8 mouse cellular contexts compared by ENCODE assay signal in the genomic region with DNA sequence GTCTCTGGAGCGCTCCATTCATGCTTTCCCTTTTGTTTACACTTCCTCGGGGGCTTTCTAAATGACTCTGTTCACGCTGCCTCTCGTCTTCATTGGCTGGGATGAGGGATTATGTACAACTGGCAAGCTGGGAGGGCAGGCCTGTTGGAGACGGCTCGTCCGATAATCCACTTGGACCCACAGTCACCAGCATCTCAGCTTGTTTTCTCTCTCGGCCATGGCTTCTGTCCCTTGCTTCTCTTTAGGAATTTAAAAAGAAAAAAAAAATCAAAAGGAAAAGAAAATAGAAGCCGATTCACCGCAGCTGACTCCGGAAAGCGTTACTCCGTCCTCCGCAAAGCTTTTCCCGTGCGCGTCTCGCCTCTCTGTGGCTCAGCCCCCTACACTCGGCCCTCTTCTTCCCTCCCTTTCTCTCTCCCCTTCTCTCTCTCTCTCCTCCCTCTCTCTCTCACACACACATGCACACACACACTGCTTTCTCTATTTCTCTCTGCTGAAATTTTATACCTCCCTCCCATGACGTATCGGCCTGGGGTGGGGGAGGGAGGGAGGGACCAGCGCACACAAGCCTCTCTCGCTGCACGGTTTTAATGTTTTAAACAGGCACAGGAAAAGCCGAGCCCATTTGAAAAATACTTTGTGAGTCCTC. TPM values are rescaled to one million over a fixed set of nuclear protein-coding genes. Genes with fewer than 3 reads are reported as not detected.
DNase-seq lines count a peak whose midpoint lies in the region; ATAC-seq lines count a peak whose summit lies in the region.

A gene (minus strand): TSS at position 489 of the 649 bp plus-strand sequence.

- under 1% methylated on average over 25 of the region's 25 CpGs for WGBS in forebrain, embryonic 10.5 days
- WGBS in midbrain, embryonic 12.5 days: under 1% methylated on average over 25 of the region's 25 CpGs

- ATAC-seq in midbrain, embryonic 12.5 days (ENCODE audit: low FRiP score, low read depth): peak; percentile 69

- H3K4me3 ChIP-seq in forebrain, embryonic 10.5 days: peak within 1 kb of the TSS; percentile 65
- peak within 1 kb of the TSS; percentile 50 for H3K4me3 ChIP-seq in midbrain, embryonic 12.5 days

- H3K27ac ChIP-seq in forebrain, embryonic 10.5 days: peak within 1 kb of the TSS; percentile 91
- peak within 1 kb of the TSS; percentile 63 for H3K27ac ChIP-seq in midbrain, embryonic 12.5 days (replicated peaks)

- H3K27me3 ChIP-seq in forebrain, embryonic 10.5 days (ENCODE audit: poor library complexity, severe bottlenecking): peaks cover 59% of the 10 kb centered on the region
- H3K27me3 ChIP-seq in midbrain, embryonic 12.5 days: peaks cover 40% of the 10 kb centered on the region

- peak in 1 of 2 experiments; percentile 38 for DNase-seq in layer of hippocampus, adult 8-10 months (ENCODE audit: low spot score in 2 of 2)
- DNase-seq in layer of hippocampus, adult 9-11 months: no peak
- DNase-seq in adrenal gland, postnatal 25 days: peak; percentile 24
- DNase-seq in forebrain, embryonic 10.5 days (ENCODE audit: extremely low spot score, low spot score): peak; percentile 64
- DNase-seq in heart, postnatal 25 days (ENCODE audit: low spot score): peak; percentile 47
- DNase-seq in left cerebral cortex, postnatal 4 days: peak; percentile 31
- DNase-seq in thymus, postnatal 0 days (ENCODE audit: low spot score): peak; percentile 52

- no peaks in the 10 kb centered on the region for H3K36me3 ChIP-seq in forebrain, embryonic 10.5 days (replicated peaks)
- no peaks in the 10 kb centered on the region for H3K36me3 ChIP-seq in midbrain, embryonic 12.5 days

- H3K9ac ChIP-seq in midbrain, embryonic 12.5 days (replicated peaks): peak within 1 kb of the TSS; percentile 62

- H3K4me1 ChIP-seq in forebrain, embryonic 10.5 days: peaks cover 49% of the 10 kb centered on the region
- H3K4me1 ChIP-seq in midbrain, embryonic 12.5 days: peaks cover 27% of the 10 kb centered on the region

- H3K9me3 ChIP-seq in forebrain, embryonic 10.5 days: no peaks in the 10 kb centered on the region
- H3K9me3 ChIP-seq in midbrain, embryonic 12.5 days: no peaks in the 10 kb centered on the region

- intact Hi-C loops in heart, postnatal 25 days (cut with DNase I): loop anchor here (1.0 to 5.0 kb wide), 4 partner anchors 54 to 331 kb away; a partner anchor contains a TSS
- intact Hi-C loops in left cerebral cortex, postnatal 4 days (cut with DNase I): loop anchor here (2.0 to 5.0 kb wide), 2 partner anchors 121 to 214 kb away; no protein-coding TSS in a partner anchor

- peak within 1 kb of the TSS; percentile 73 for H3K4me2 ChIP-seq in midbrain, embryonic 12.5 days (replicated peaks)

RNA-seq across cellular contexts. Expression of the gene that starts here (rescaled TPM):
- 10 to 100 TPM; 13.7 to 19.9 (median 16.0) TPM for total RNA-seq in layer of hippocampus, adult 8-10 months (2022)
- 7.6 and 9.5 TPM in 2 replicates for total RNA-seq in adrenal gland, postnatal 25 days (2021)
- 5.7 and 6.1 TPM in 2 replicates for polyA plus RNA-seq in forebrain, embryonic 10.5 days (2016; fragmentation: Nextera tagmentation; extraction: Ambion mirVana)
- total RNA-seq in heart, postnatal 25 days (2021): 10 to 100 TPM; 14.8 to 16.5 TPM
- 1 to 10 TPM; 6.5 to 7.0 TPM for total RNA-seq in left cerebral cortex, postnatal 4 days (2021)
- 7.6 and 15.7 TPM in 2 replicates for polyA plus RNA-seq in midbrain, embryonic 12.5 days (2016; fragmentation: Nextera tagmentation; extraction: Ambion mirVana)
- 2.6 and 2.9 TPM in 2 replicates for polyA plus RNA-seq in thymus, postnatal 0 days (2015; fragmentation: Nextera tagmentation; extraction: Ambion mirVana)
